Mouse (Mus musculus) Muller cell, postnatal 12 days (primary cell): ENCODE results near the gene Enho.
A peak's percentile ranks its signal among the peaks of the same experiment; 100 is the strongest.
"Not testable (repeated sequence)": the region's sequence is repeated elsewhere in the genome, so short reads cannot be mapped to it uniquely, and the experiment has no call there.

Experiments
- DNase-seq: peaks from one replicate; pipeline ENCODE4 v3.0.0-alpha.2; 2015; ENCODE audit errors: inconsistent ontology term

Gene Enho

DNA sequence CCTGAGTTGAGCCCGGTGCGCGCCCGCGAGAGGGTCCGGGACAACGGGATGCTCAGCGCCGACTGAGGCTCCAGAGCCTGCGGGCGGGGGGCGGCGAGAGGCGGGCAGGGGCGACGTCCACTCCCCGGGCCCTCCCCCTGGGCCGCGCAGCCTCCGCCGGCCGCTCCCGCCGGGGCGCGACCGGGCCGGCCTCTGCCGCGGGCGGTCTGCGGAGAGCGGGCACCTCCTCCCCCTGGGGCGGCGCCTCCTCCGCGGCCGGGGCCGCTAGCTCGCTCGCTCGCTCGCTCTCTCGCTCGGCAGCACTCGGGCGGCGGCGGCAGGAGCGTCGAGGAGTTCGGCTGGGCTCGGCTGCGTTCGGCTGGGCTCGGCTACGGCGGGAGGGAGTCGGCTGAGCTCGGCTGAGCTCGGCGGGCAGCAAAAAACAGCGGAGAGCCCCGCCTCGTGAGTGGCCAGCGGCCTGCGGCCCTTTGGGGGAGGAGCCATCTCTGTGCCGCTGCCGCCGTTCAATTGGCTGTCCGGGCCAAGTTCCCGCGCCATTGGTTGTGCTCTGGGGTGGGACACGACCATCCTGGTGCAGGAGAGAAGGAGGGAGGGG lies at the start of gene Enho:
TSS of gene Enho (minus strand) at position 412 of the 595 bp plus-strand sequence.
- DNase-seq, result peak; percentile 97

DNA sequence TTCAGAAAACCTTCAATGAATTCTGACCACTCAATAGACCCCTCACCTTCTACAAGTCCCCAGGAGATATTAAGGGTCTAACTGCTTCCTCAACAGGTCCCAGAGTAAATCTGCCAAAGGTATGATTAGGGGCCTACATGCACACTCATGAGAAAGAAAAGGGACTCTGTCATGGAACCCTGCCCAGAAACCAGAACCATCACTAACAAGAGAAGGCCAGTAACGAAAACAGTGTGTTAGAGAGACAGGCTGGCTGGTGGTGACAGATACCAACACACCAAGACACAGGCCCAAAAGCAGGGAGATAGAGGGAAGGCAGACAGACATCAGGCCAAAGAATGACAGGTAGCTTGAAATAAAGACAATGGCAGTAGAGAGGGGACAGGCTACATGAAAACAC lies 48.4 kb upstream of the Enho start:
- DNase-seq, result not testable (repeated sequence)

DNA sequence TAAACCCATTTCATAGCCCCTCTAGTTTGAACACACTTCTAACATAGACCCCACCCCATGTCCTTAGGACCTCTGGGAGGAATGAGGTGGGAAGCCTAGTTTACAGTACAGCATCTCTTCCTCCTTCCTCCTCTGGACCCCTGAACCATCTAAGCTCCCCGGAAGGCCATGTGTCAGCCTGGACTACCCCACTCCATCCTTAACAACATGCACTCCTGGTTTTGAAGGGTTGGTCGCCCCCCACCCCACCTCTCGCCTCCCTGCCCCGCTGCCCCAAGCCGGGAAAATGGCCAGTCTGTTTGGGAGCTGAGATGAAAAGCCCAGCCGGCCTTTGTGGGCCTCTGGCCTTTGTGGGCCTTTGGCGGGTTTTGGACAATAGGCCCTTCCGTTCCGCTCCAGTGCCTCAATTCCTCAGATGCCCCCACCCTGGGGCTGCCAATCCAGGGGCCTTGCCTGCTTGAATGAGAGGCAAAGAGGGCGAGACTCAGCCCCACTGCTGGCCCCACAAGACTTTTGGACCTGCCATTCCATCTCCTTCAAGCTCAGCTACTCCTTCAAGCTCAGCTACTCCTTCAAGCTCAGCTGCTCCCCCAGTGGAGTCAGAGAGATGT lies 45.9 kb upstream of the Enho start:
- not testable (repeated sequence) for DNase-seq

DNA sequence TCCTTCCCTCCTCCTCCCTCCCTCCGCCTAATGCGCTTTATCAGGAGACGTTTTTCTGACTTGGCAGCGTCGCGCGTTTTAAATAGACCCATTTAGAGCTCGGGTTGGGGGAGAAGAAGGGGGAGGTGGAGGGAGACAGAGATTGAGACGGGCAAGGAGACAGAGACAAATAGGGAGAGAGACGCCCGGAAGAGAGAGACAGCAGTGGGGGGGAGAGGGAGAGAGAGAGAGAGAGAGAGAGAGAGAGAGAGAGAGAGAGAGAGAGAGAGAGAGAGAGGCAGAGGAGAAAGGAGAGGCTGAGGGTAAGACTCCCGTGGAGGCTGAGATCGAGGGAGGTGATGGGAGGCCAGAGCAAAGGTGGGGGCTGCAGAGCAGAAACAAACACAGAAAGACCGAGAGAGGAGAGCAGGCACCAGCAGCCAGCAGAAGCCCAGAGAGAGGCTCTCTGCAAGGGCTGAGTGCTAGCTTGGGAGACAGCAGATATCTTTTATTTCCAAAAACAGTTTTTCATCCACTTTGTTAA lies 44.9 kb upstream of the Enho start:
- DNase-seq, result not testable (repeated sequence)

- not testable (repeated sequence) for DNase-seq
Measured at GRCm38 (mm10) chr4:41684131-41684930, 44.2 kb upstream of the Enho start.

DNA sequence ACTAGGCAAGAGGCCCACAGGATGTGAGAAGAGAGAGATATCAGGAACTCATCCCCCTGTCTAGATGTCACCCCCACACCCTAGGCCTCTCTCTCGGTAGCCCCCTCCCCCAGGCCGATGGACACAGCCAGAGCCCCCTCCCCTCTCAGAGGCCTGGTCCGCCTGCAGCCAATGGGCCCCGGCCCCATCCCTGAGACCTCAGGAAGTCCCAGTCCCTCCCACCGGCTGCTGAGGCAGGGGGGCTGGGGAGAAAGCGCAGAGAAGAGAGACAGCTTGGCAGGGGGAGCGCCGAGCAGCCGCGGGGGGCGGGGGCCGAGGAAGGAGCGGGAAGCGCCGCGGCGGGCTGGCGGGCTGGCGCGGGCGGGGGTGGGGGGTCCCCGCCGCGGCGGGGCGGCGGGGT lies 43.2 kb upstream of the Enho start:
- DNase-seq, result not testable (repeated sequence)

- peak; percentile 41 for DNase-seq
Measured at GRCm38 (mm10) chr4:41682789-41683188, 42.7 kb upstream of the Enho start.

- DNase-seq, result no peak
Measured at GRCm38 (mm10) chr4:41681947-41682346, 41.8 kb upstream of the Enho start.

DNA sequence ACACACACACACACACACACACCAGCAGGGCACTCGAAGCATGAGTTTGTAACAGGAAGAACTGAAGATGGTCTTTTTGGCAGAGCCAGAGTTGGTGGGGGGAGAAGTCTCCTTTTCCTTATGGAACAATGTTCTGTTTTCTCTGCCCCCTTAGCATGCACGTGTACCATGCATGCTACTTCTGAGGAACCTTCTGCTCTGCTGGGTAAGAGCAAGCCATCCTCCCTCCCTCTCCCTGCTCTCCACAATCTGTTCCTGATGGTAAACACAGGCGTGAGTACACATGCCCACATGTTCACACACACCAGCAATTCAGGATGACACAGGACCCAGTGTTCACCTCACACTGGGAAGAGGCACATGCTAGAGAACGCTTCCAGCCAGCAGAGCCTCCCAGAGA lies 41.1 kb upstream of the Enho start:
- DNase-seq, result no peak

DNA sequence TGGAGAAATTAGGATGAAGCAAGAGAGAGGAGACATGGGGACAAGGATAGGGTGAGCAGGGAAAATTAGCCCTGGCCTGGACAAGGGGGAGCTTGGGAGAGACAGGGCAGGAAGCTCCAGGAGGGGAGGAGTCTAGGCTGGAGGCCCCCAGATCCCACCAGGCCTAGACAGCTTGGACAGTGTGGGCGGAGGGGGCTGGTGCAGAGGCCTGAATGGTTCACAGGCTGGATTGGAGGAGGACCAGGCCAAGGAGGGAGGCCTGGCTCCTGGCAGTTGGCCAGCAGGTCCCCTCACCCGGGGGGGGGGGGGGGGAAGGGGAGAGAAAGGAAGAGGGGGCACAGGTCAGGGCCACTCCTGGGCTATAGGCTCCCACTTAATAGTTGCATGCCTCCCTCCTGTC lies 39.2 kb upstream of the Enho start:
- DNase-seq, result no peak

GRCm38 (mm10) chr4:41678863-41679262 lies 38.7 kb upstream of the Enho start:
- no peak for DNase-seq

DNA sequence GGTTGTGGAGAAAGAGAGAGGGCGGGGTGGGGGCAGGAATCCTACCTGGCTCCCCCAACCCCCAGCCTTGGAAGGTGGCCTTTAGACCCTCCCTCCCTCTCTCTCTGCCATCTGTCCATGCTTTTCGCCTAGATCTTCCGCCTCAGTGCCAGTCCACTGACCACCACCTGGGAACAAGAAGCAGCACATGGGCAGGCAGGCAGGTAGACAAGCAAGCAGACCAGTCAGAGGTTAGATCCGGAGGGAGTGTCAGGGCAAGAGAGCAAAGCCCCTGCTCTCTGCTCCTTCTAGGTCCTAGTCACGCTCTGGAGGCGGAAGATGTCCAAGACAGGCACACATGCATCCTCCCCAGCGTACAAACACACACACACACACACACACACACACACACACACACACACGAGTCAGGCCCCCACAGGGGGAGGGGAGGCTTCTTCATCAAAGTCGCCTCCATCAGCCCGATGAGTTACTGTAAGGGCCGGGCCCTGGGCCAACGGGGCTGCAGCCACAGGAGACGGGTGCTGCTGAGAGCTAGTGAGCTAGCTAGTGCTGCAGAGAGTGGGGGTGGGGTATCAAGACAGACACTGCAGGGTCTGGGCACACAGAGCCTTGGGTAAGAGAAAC lies 37.0 kb upstream of the Enho start:
- DNase-seq, result peak; percentile 80

DNA sequence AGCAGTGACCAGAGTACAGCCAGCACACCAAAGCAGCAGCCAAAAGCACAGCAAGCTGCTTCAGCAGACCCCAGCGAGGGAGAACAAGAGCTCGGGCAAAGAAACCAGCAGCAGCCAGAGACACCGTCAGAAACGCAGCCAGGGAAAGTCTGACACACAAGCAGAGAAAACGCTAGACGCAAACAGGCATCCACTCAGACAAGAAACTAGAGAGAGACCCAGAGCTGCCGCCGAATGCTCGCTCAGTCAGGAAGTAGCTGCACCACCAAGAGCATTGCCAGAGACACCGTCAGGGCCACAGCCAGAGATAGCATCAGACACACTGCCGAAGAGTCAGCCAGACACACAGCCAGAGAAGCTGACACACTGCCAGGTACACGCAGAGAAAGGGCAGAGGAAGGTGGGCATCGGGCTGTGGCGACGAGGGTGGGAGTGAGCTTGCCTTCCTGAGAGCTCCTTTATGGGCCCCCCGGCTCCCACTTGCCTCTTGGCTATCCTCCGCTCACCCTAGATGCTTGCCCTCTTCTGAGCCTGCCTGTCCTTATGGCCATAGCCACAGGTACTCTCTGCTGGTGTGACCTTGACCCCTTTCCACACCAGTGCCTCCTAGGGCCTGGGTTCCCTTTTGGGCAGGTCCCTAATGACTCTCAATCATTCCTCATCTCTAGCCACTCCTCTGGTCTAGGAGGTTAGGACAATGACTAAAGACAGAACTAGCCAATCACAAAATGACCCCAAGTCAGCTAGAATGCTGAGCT lies 36.3 kb upstream of the Enho start:
- DNase-seq, result no peak

- DNase-seq, result no peak
Measured at GRCm38 (mm10) chr4:41673186-41673585, 33.1 kb upstream of the Enho start.

- DNase-seq, result no peak
Measured at GRCm38 (mm10) chr4:41672522-41672963, 32.4 kb upstream of the Enho start.

GRCm38 (mm10) chr4:41671963-41672480 lies 31.9 kb upstream of the Enho start:
- peak; percentile 62 for DNase-seq

DNA sequence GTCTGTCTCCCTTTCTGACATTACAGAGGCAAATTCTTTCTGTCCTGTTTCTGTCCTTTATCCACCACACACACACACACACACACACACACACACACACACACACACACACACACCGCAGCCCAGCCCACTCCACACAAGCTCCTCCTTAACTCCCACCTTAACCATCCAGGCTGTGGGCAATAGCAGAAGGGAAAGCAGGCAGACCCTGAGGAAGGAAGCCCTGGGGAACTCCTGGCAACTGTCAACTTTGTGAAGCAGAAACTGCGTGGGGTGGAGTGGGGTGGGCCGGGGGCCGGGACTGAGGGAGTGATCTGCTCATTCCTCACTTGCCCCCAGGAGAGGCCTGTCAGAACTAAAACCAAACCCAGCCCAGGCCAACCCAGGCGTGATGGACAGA lies 31.4 kb upstream of the Enho start:
- DNase-seq, result no peak

DNA sequence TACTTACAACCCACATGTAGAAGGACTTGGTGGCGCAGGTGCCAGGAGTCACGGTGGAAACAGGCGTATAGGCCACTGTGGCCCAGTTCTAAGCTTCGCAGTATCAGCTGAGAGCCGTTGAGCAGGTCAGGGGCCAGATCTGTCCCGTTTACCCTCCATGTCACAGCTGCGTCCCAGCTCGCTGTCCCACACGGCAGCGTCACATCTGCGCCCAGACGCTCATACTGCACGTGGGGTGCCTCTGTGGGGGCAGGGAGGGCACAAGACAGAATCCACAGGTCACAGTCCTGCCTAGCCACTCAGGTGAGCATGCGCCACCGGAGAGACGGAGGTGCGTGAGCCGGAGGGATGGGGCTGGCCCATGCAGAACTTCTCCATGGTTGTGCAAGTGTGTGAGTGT lies 30.7 kb upstream of the Enho start:
- DNase-seq, result no peak

DNA sequence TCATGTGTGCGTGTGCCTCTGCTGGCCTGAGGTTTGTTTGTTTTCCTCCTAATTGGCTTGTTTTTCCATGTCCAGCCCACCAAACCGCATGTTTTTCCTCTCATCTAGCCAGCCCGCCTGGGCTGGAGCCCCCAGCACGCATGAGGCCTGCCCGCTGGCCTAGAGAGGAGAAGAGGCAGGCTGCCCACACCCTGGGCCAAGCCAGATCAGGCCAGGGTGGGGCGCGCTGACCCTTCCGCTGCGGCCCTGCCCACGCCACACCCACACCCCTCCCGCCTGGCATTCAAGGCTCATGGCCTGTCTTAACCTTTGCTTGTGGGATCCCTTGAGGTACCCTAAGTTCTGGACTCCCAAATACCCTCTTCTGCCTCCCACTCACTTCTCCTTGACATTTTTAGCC lies 26.5 kb upstream of the Enho start:
- DNase-seq, result no peak

DNA sequence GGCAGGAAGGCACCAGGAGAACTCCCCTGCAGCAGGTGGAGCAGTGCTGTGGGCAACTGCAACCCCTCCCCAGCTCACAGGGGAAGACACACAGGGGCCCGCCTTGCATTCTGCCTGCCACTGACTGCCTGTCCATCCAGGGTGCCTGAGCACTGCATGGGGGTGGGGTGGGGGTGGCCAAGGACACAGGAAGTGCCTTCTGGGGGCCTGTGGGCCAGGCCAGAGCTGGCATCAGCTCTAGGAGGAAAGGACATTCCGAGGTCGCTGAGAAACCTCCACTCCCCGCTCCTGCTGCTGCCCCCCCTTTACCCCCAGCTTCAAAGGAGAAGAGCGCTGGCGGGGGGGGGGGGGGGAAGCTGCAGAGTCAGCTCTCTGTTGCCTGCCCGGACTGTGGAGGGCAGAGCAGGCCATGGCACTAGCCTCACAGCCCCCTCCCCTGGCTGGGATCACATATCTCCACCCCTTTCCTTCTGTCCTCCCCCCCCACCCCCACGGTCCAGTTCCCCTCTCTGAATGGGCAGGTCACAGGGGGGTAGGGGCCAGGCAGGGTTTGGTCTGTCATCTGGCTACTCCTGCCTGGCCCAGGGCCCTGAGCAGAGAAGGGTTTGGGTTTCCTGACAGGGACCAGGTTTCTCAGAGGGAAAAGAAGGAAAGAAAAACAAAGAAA lies 25.0 kb upstream of the Enho start:
- no peak for DNase-seq

DNA sequence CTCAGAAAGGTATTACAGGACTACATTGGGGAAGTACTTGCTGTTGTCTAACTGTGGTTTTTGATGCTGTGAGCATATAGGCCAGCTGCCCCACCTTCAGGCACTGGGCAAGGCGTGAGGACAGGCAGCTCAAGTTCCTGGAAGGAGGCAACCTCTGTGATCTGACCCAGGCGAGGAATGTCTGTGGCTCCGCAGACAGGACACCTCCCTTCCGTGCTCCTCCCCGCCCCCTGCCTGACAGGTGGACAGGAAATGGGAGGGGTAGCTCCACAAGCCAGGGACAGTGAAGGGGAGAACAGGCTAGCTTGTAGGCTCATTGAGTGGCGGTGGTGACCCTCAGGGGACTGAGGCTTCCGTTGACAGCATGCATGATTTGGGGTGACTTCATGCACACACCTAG lies 24.4 kb upstream of the Enho start:
- DNase-seq, result no peak
